Mouse (Mus musculus) E14TG2a.4 (cell line): ENCODE measurements at regions not wholly inside any gene's neighbourhood (a gene's known extent, or its start where the extent isn't known, plus 50 kb on each side); places are given as distances from the start of the nearest gene placed in this dataset.
"Not testable (repeated sequence)": the region's sequence is repeated elsewhere in the genome, so short reads cannot be mapped to it uniquely, and the experiment has no call there.

ENCODE experiments used
- H3K27me3 ChIP-seq: 2 replicates; pipeline ENCODE4 v1.6.1; 2014; ENCODE audit warnings: low read length, control low read depth; ENCODE audit not compliant: insufficient read depth
- H3K36me3 ChIP-seq: 2 replicates; pipeline ENCODE4 v1.6.1; 2014; ENCODE audit warnings: low read length, control low read depth; ENCODE audit not compliant: insufficient read depth
- H3K4me1 ChIP-seq: replicated peaks from 2 replicates; pipeline ENCODE4 v1.6.1; 2014; ENCODE audit warnings: low read depth, low read length, control low read depth
- H3K4me3 ChIP-seq: replicated peaks from 2 replicates; pipeline ENCODE4 v1.5.1; 2014; ENCODE audit warnings: mild to moderate bottlenecking, low read length
- H3K9me3 ChIP-seq: 2 replicates; pipeline ENCODE4 v1.6.1; 2014; ENCODE audit warnings: low read length, control low read depth
- CTCF ChIP-seq: conservative IDR thresholded peaks from 2 replicates; pipeline ENCODE4 v1.5.1; 2014; ENCODE audit warnings: low read length
- NANOG ChIP-seq: IDR thresholded peaks from 2 replicates; pipeline ENCODE4 v1.6.1; 2014; ENCODE audit warnings: borderline replicate concordance, low read length, mixed read lengths
- POU5F1 ChIP-seq: IDR thresholded peaks from 2 replicates; pipeline ENCODE4 v1.6.1; 2014; ENCODE audit warnings: low read length, borderline replicate concordance

GRCm38 (mm10) chr9:30597691-30598090, 170.8 kb downstream of the Snx19 start:
- no peaks in the 10 kb centered on the region for H3K36me3 ChIP-seq
- TF ChIP-seq POU5F1, result no peak; the same call in 1 of the 2 replicates
- no peak overlapping the region for H3K4me3 ChIP-seq
- peaks cover 30% of the 10 kb centered on the region for H3K4me1 ChIP-seq
- peaks cover 51% of the 10 kb centered on the region for H3K9me3 ChIP-seq
- no peaks in the 10 kb centered on the region for H3K27me3 ChIP-seq

GRCm38 (mm10) chr9:30597092-30597491, 170.2 kb downstream of the Snx19 start:
- not testable (repeated sequence) for H3K4me3 ChIP-seq, H3K36me3 ChIP-seq, H3K27me3 ChIP-seq
- Histone ChIP-seq H3K9me3 (peaks cover 51% of the 10 kb centered on the region), H3K4me1 (peaks cover 33% of the 10 kb centered on the region)

DNA sequence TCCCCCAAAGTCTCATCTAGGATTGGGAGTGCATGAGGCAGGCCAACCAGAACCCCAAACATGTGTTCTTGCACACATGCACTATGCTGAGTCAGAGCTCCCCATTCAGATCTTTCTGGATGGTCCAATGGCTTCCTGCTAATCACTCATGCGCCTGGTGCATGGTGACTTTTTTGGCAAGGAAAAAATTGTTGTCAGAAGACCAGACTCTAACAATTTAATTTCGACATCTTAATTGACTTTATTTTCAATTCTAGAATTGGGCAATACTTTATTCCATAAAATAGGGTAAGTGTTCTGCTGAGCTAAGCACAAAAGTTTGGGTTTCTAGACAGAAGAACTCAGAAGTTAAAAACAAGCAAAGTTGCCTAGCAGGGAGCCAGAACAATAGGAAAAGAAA, 165.7 kb downstream of the Snx19 start:
- Histone ChIP-seq H3K36me3 (no peaks in the 10 kb centered on the region), H3K9me3 (peaks cover 39% of the 10 kb centered on the region), H3K4me3 (no peak overlapping the region), H3K4me1 (0 out of 2 replicates have a peak, but pooled peaks cover 3% of the 10 kb centered on the region), H3K27me3 (no peaks in the 10 kb centered on the region)
- no peak for TF ChIP-seq POU5F1
- TF ChIP-seq NANOG, result no peak
- no peak for TF ChIP-seq CTCF

GRCm38 (mm10) chr9:30591246-30591645, 164.3 kb downstream of the Snx19 start:
- peaks cover 8% of the 10 kb centered on the region; the same call in 1 of the 2 replicates for H3K4me1 ChIP-seq
- no peaks in the 10 kb centered on the region for H3K36me3 ChIP-seq
- H3K9me3 ChIP-seq, result peaks cover 28% of the 10 kb centered on the region
- no peak for TF ChIP-seq CTCF
- no peak for TF ChIP-seq NANOG
- no peak for TF ChIP-seq POU5F1
- no peak overlapping the region for H3K4me3 ChIP-seq
- H3K27me3 ChIP-seq, result no peaks in the 10 kb centered on the region

DNA sequence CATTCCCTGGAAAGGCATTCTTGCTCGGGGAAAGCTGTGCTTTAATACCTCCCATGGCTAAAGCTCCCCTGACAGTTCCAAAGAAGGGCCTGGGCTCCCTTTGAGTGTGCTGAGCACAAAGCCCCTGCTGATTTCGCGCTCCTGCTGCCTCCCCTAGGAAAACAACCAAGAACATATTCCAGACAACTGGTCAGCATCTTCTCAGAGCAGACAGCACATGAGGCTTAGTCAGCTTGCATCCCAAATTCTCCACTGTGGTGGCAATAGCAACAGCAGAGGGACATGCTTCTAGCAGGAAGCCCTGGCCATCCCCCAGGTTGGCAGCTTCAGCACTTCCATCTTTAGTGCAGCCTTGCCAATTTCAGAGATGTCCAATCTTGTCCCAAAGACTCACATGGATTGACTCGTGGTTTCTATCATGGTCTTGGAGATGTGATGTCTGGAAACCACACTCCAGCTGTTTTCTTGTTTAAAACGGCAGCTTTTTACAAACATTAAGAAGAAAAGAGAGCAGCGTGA, 163.8 kb downstream of the Snx19 start:
- Histone ChIP-seq H3K9me3 (peaks cover 23% of the 10 kb centered on the region), H3K27me3 (no peaks in the 10 kb centered on the region), H3K36me3 (no peaks in the 10 kb centered on the region), H3K4me1 (peaks cover 8% of the 10 kb centered on the region; the same call in 1 of the 2 replicates), H3K4me3 (no peak overlapping the region)
- TF ChIP-seq CTCF, result no peak
- TF ChIP-seq POU5F1, result no peak
- no peak for TF ChIP-seq NANOG

- H3K36me3 ChIP-seq, result no peaks in the 10 kb centered on the region
- TF ChIP-seq CTCF (no peak), NANOG (no peak), POU5F1 (no peak)
- no peak overlapping the region for H3K4me3 ChIP-seq
Observed at GRCm38 (mm10) chr9:30581271-30581821, 154.4 kb downstream of the Snx19 start.

DNA sequence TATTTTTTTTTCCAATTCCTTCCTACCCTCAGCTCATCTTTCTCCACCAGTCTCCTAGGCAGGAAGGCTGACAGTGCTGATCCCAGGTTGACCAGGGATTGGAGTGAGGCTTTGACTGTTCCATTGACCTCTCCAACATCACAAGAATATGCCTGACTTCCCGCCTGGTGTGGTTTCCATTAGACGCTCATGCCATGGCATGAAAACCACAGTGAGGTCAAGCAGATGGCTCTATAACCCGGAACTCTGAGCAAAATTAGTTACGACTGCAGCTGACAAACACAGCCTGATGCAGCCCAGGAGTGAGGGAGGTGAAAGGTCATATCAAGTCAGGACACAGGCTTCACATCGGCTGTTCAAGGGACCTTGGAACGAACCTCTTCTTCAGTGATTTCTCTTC, 153.6 kb downstream of the Snx19 start:
- H3K27me3 ChIP-seq, result no peaks in the 10 kb centered on the region
- no peak for TF ChIP-seq CTCF
- no peak for TF ChIP-seq NANOG
- TF ChIP-seq POU5F1, result no peak
- H3K36me3 ChIP-seq, result no peaks in the 10 kb centered on the region
- peaks cover 13% of the 10 kb centered on the region for H3K4me1 ChIP-seq
- no peak overlapping the region for H3K4me3 ChIP-seq
- H3K9me3 ChIP-seq, result no peaks in the 10 kb centered on the region; the same call in 1 of the 2 replicates

More at GRCm38 (mm10) chr9:30581271-30581821, 154.4 kb downstream of the Snx19 start:
- Histone ChIP-seq H3K27me3 (no peaks in the 10 kb centered on the region), H3K9me3 (no peaks in the 10 kb centered on the region; the same call in 1 of the 2 replicates), H3K4me1 (peaks cover 13% of the 10 kb centered on the region)

DNA sequence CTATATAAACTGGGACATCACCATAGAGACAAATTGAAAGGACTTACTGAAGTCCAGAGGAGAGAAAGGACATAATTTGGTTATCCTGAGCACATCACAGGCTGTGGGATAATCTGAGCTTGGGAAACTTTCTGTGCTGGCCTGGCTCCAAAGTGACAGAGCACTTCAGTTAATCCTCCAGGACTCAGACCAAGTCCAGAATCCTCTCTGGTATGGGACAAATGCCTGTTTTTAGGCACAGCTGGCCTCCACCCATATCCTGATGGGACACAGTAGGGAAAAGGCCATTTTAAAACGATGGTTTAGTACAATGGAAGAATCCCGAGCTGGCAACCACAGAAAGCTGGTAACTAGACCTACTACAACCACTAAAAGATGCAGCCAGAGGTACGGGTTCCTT, 151.3 kb downstream of the Snx19 start:
- TF ChIP-seq CTCF (no peak), NANOG (no peak), POU5F1 (no peak)
- no peaks in the 10 kb centered on the region; the same call in 1 of the 2 replicates for H3K9me3 ChIP-seq
- H3K27me3 ChIP-seq, result no peaks in the 10 kb centered on the region
- no peak overlapping the region for H3K4me3 ChIP-seq
- H3K36me3 ChIP-seq, result no peaks in the 10 kb centered on the region
- peaks cover 23% of the 10 kb centered on the region for H3K4me1 ChIP-seq

- Histone ChIP-seq H3K4me1 (peaks cover 32% of the 10 kb centered on the region), H3K9me3 (no peaks in the 10 kb centered on the region; the same call in 1 of the 2 replicates), H3K36me3 (no peaks in the 10 kb centered on the region), H3K4me3 (no peak overlapping the region), H3K27me3 (no peaks in the 10 kb centered on the region)
- no peak for TF ChIP-seq NANOG
- TF ChIP-seq CTCF, result no peak
- TF ChIP-seq POU5F1, result no peak
Observed at GRCm38 (mm10) chr9:30577243-30577642, 150.3 kb downstream of the Snx19 start.
